Mouse (Mus musculus) intestine, embryonic 16.5 days (tissue): ENCODE data around the gene Cabp1. TPM values are rescaled to one million over a fixed set of nuclear protein-coding genes. Genes with fewer than 3 reads are reported as not detected.
"Not testable (repeated sequence)": the region's sequence is repeated elsewhere in the genome, so short reads cannot be mapped to it uniquely, and the experiment has no call there.

Experiments
- ATAC-seq: fragments of 200-750 bp; cut with Nextera tagmentation; 2 replicates; pipeline ENCODE4 v1.8.0; 2017; ENCODE audit warnings: moderate TSS enrichment, moderate library complexity
- H3K27ac ChIP-seq: fragments of 300-500 bp; sonication (generic); 2 replicates; pipeline ENCODE4 v1.5.1; 2014; ENCODE audit warnings: mild to moderate bottlenecking, low read length
- H3K27me3 ChIP-seq: fragments of 300-500 bp; sonication (generic); replicated peaks from 2 replicates; pipeline ENCODE4 v1.6.1; 2014; ENCODE audit warnings: low read length, control low read depth, mixed read lengths; ENCODE audit not compliant: control insufficient read depth, insufficient read depth
- H3K36me3 ChIP-seq: fragments of 300-500 bp; sonication (generic); 2 replicates; pipeline ENCODE4 v1.6.1; 2014; ENCODE audit warnings: low read length, control low read depth; ENCODE audit not compliant: control insufficient read depth, insufficient read depth
- H3K4me1 ChIP-seq: fragments of 300-500 bp; sonication (generic); 2 replicates; pipeline ENCODE4 v1.6.1; 2014; ENCODE audit warnings: low read length, control low read depth, mixed read lengths; ENCODE audit not compliant: control insufficient read depth, insufficient read depth
- H3K4me2 ChIP-seq: fragments of 300-500 bp; sonication (generic); 2 replicates; pipeline ENCODE4 v1.6.1; 2014; ENCODE audit warnings: low read depth, low read length, control low read depth
- H3K4me3 ChIP-seq: fragments of 300-500 bp; sonication (generic); 2 replicates; pipeline ENCODE4 v1.5.1; 2014; ENCODE audit warnings: mild to moderate bottlenecking, low read length
- H3K9ac ChIP-seq: fragments of 300-500 bp; sonication (generic); 2 replicates; pipeline ENCODE4 v1.6.1; 2014; ENCODE audit warnings: low read depth, low read length
- H3K9me3 ChIP-seq: fragments of 300-500 bp; sonication (generic); 2 replicates; pipeline ENCODE4 v1.6.1; 2016; ENCODE audit warnings: low read length, control low read depth; ENCODE audit not compliant: control insufficient read depth
- WGBS: fragments of 180-500 bp; shearing (Covaris S2); extraction: QIAGEN DNeasy Blood & Tissue Kit; methylation state at CpG from one replicate; pipeline ENCODE4 v1.1.7; 2014; 5-methylcytosine and 5-hydroxymethylcytosine counted together
- polyA plus RNA-seq: library from polyadenylated mRNA; unstranded; fragments of >200 nt; fragmentation: Nextera tagmentation; extraction: Ambion mirVana; gene quantifications from 2 replicates; pipeline ENCODE4 v1.2.1, GENCODE M21; 2015

The Cabp1 gene
- polyA plus RNA-seq, 1 experiment from 2014 or later, result 1.2 TPM

GRCm38 (mm10) chr5:115166815-115167194, 27.4 kb downstream of the Cabp1 start:
- Histone ChIP-seq H3K4me1 (peaks cover 25% of the 10 kb centered on the region), H3K27me3 (no peaks in the 10 kb centered on the region), H3K36me3 (no peaks in the 10 kb centered on the region), H3K9ac (no peak overlapping the region), H3K4me3 (no peak overlapping the region), H3K4me2 (no peak overlapping the region), H3K27ac (peak overlapping the region; percentile 82), H3K9me3 (no peaks in the 10 kb centered on the region)
- ATAC-seq, result no peak
- 78% methylated on average over 7 of the region's 7 CpGs for WGBS

DNA sequence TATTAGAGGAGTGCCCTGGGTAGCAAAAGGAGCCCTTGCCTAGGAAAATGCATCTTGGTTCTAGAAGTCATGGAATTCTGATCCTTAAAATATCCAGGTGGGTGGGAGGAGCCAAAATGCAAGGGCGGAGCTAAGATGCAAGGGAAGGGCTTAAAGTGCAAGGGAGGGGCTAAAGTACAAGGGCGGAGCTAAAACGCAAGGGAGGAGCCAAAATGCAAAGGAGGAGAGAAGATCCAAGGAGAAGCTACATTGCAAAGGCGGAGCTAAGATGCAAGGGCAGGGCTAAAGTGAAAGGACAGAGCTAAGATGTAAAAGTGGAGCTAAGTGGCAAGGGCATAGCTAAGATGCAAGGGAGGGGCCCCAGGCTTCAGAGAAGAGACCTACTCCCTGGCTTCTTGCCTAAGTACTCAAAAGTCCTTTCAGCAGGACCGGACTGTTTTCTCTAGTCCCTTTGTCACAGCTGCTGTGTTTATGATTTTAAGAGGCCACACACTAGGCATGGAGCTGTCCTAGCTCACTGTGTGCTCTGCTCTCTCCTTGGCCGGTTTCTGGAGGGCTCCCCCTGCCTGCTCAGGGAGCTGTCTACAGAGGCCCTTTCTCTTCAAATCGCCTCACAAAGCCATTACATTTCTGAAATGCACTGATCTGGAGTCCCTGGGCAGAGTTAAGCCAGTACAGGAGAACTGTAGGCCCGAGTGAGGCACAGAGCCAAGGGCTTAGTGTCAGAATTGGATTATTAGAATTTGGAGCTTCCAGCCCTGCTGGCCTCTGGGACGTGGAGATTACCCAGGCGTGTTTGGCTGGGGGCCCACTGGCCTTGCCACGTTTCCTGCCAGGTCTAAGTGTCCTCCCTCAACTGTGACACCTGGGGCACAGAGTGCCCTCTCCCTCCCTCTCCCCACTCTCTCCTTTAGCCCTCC, 28.0 kb downstream of the Cabp1 start:
- no peak overlapping the region for H3K9ac ChIP-seq
- WGBS, result 45% methylated on average over 11 of the region's 11 CpGs

GRCm38 (mm10) chr5:115165351-115165750, 28.8 kb downstream of the Cabp1 start:
- Histone ChIP-seq H3K9me3 (no peaks in the 10 kb centered on the region), H3K27me3 (no peaks in the 10 kb centered on the region), H3K4me3 (no peak overlapping the region), H3K27ac (no peak overlapping the region), H3K4me1 (peaks cover 36% of the 10 kb centered on the region), H3K4me2 (no peak overlapping the region), H3K9ac (no peak overlapping the region), H3K36me3 (no peaks in the 10 kb centered on the region)
- 63% methylated on average over 9 of the region's 9 CpGs for WGBS
- no peak for ATAC-seq

More for the DNA sequence above, 28.0 kb downstream of the Cabp1 start:
- no peak overlapping the region for H3K4me3 ChIP-seq
- ATAC-seq, result peak; percentile 54
- no peaks in the 10 kb centered on the region for H3K27me3 ChIP-seq
- no peak overlapping the region for H3K4me2 ChIP-seq
- peaks cover 29% of the 10 kb centered on the region for H3K4me1 ChIP-seq
- H3K36me3 ChIP-seq, result no peaks in the 10 kb centered on the region
- no peaks in the 10 kb centered on the region for H3K9me3 ChIP-seq
- peak overlapping the region; percentile 82 for H3K27ac ChIP-seq

GRCm38 (mm10) chr5:115164446-115164845, 29.7 kb downstream of the Cabp1 start:
- not testable (repeated sequence) for H3K4me2 ChIP-seq, H3K36me3 ChIP-seq, H3K9me3 ChIP-seq, H3K27me3 ChIP-seq, H3K27ac ChIP-seq, H3K4me3 ChIP-seq, H3K9ac ChIP-seq, ATAC-seq
- H3K4me1 ChIP-seq, result peaks cover 40% of the 10 kb centered on the region
- 79% methylated on average over 4 of the region's 4 CpGs for WGBS

DNA sequence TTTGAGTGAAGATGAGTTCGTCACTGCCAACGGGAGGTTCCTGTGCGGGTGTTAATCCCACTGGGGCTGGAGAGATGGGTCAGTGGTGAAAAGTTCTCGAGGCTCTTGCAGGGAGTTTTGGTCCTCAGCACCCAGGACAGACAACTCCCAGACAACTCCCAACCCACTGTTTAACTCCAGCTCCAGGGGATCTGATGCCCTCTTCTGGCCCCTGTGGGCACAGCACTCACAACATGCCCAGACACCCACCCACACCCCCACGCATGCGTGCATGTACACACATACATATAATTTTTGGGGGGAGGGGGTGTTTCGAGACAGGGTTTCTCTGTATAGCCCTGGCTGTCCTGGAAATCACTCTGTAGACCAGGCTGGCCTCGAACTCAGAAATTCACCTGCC, 30.6 kb downstream of the Cabp1 start:
- 34% methylated on average over 8 of the region's 8 CpGs for WGBS
- H3K4me2 ChIP-seq, result no peak overlapping the region

DNA sequence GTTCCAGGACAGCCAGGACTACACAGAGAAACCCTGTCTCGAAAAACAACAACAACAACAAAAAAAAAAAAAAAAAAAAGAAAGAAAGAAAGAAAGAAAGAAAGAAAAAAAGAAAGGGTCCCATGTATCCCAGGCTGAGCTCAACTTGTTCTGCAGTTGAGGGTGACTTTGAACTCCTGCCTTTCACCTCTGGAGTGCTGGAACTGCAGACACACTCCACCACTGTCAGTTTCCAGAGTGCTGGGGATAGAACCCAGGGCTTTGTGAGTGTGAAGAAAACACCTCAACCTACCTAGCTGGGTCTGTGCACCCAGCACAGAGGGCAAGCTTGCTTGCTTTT, 32.3 kb downstream of the Cabp1 start:
- H3K9ac ChIP-seq, H3K4me3 ChIP-seq, H3K36me3 ChIP-seq, H3K4me2 ChIP-seq, H3K27ac ChIP-seq, ATAC-seq, H3K9me3 ChIP-seq, H3K27me3 ChIP-seq: not testable (repeated sequence)
- H3K4me1 ChIP-seq, result peaks cover 32% of the 10 kb centered on the region
- WGBS, result 93% methylated on average over 1 of the region's 1 CpGs

More for the DNA sequence above, 30.6 kb downstream of the Cabp1 start:
- Histone ChIP-seq H3K9me3 (no peaks in the 10 kb centered on the region), H3K4me1 (peaks cover 37% of the 10 kb centered on the region), H3K27ac (no peak overlapping the region), H3K9ac (no peak overlapping the region), H3K36me3 (no peaks in the 10 kb centered on the region), H3K27me3 (no peaks in the 10 kb centered on the region), H3K4me3 (no peak overlapping the region)
- no peak for ATAC-seq

DNA sequence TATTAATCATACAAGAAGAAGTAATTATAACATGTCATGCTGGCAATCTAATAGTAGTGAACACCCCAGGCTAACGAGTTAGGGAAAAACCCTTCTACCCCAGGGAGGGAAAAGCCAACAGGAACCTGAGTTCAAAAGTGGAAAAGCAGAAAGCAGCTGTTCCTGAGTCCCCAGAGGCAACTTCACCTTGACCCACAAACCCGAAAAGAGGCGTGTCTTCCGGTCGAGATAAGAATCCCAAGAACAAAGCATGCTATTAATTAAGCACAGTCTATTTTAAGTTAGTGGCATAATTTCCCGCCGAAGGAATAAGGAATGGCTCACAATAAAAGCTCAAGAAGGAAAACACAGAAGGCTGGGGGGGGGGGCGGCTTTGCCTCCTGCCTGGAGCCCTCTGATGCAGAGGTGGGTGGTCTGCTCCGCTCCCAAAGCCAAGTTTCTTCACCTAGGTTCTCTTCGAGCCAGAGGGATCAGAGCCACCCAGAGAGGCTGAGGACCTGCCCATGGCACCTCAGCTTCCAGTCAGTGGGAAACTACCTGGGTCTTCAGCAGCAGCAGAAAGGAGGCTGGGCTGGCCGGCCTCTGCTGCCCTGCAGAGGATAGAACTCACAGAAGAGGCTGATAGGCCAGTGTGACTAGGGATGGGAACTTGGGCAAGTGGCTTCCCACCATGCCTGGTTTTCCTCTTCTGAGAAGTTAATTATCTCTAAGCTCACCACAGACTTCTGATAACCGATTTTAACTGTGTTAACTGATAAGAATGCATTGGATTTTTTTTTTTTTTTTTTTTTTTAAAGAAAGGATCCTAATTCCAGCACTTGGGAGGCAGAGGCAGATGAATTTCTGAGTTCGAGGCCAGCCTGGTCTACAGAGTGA, 32.9 kb downstream of the Cabp1 start:
- Histone ChIP-seq H3K9me3 (no peaks in the 10 kb centered on the region), H3K9ac (peak overlapping the region; percentile 36), H3K4me3 (no peak overlapping the region), H3K27ac (peak overlapping the region; percentile 65), H3K4me2 (no peak overlapping the region), H3K27me3 (no peaks in the 10 kb centered on the region), H3K4me1 (peaks cover 29% of the 10 kb centered on the region), H3K36me3 (no peaks in the 10 kb centered on the region)
- 48% methylated on average over 13 of the region's 13 CpGs for WGBS
- ATAC-seq, result no peak

GRCm38 (mm10) chr5:115160655-115161054, 33.5 kb downstream of the Cabp1 start:
- no peak overlapping the region for H3K4me2 ChIP-seq
- H3K9ac ChIP-seq, result peak overlapping the region; percentile 36; the same call in 1 of the 2 replicates
- peak overlapping the region; percentile 65 for H3K27ac ChIP-seq
- H3K36me3 ChIP-seq, result no peaks in the 10 kb centered on the region
- WGBS, result 75% methylated on average over 6 of the region's 6 CpGs
- ATAC-seq, result no peak
- peaks cover 29% of the 10 kb centered on the region for H3K4me1 ChIP-seq
- H3K27me3 ChIP-seq, result no peaks in the 10 kb centered on the region
- no peak overlapping the region for H3K4me3 ChIP-seq
- H3K9me3 ChIP-seq, result no peaks in the 10 kb centered on the region

DNA sequence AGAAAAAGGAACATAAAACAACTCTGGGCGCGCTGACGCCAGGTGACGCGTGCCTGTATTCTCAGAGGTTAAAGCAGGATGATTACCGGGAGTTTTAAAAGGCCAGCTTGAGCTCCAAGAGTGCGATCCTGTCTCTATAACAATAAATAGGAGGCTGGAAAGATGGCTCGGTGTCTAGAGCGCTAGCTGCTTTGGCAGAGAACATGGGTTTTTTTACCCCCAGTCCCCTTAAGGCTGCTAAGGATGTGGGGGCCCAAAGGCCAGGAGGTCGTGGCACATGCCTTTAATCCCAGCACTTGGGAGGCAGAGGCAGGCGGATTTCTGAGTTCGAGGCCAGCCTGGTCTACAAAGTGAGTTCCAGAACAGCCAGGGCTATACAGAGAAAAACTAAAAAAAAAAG, 35.0 kb downstream of the Cabp1 start:
- peak overlapping the region; percentile 99 for H3K27ac ChIP-seq
- no peak for ATAC-seq
- H3K9ac ChIP-seq, result peak overlapping the region; percentile 99
- WGBS, result 35% methylated on average over 12 of the region's 12 CpGs
- no peaks in the 10 kb centered on the region for H3K9me3 ChIP-seq
- peaks cover 43% of the 10 kb centered on the region for H3K4me1 ChIP-seq
- peak overlapping the region; percentile 99 for H3K4me3 ChIP-seq
- peak overlapping the region; percentile 77 for H3K4me2 ChIP-seq
- H3K36me3 ChIP-seq, result no peaks in the 10 kb centered on the region
- no peaks in the 10 kb centered on the region for H3K27me3 ChIP-seq
